Mouse (Mus musculus) mammary gland, adult 2 months (tissue): Measurements from ENCODE around the gene Dtnbp1. TPM values are rescaled to one million over a fixed set of nuclear protein-coding genes. Genes with fewer than 3 reads are reported as not detected.

Experiments
- polyA plus RNA-seq: library from polyadenylated mRNA; depleted of rRNA; stranded (reverse); fragments of >200 nt; gene quantifications from 2 replicates; pipeline ENCODE4 v1.2.3, GENCODE M21; 2012; ENCODE audit warnings: low replicate concordance; rRNA removed

Gene Dtnbp1
- 83.8 and 143 TPM in 2 replicates for polyA plus RNA-seq

DNA sequence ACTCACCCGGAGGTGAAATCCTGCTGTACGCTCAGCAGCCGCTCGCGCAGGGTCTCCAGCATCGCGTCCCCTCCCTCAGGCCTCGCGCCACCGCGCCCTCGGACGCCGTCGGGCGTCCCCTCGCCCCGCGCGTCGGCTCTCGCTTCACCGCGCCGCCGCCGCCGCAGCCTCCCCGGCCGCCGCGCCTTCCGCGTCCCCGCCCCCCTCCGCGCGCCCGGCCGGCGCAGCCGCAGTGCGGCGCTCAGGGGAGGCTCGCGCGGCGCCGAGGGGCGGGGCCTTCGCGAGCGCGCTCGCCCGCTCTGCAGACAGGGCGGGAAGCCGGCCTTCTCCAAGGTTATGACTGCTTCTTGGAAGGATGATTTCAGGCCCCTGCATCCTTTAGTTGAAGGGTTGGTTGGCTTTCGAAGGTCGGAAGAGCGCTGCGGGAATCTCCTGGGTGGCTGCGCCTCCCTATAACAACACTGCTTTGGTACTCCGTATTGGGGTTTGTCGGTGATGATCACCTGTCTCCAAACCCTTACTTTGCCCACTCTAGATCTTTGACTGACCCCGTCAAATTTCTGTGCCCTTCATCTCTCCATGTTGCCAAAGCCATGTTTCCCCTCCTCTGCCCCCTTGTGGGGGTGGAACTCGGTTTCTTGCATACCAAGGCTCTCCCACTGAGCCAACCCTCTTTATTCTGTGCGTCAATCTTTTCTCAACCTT, at the start of gene Dtnbp1:
Gene Dtnbp1, minus strand, starts transcription at position 237 of the 705 bp plus-strand sequence.

Other genes starting within 250 kb of the Dtnbp1 start
- 0.04 and 0.23 TPM in 2 replicates for gene Gm9817, start 76.5 kb upstream of the Dtnbp1 start, polyA plus RNA-seq